ENCODE assay signal across 38 mouse cellular contexts in genomic region chr9:51060601-51061000, GRCm38 (mm10). TPM values are rescaled to one million over a fixed set of nuclear protein-coding genes. Genes with fewer than 3 reads are reported as not detected.
"Had no signal": no experiment of that assay in that cellular context is flagged by ENCODE, and none has a peak within 500 bp of the region (broad histone marks: within the 10 kb centered on the region; RNA-seq: fewer than 3 reads in every experiment).

Btg4 (plus strand) TSS chr9:51060901.

- H3K4me2 ChIP-seq: embryonic facial prominence, embryonic 12.5 days; embryonic facial prominence, embryonic 13.5 days; embryonic facial prominence, embryonic 15.5 days; forebrain, embryonic 12.5 days; forebrain, embryonic 13.5 days; forebrain, embryonic 15.5 days had no signal

- H3K36me3 ChIP-seq: embryonic facial prominence, embryonic 10.5 days; embryonic facial prominence, embryonic 12.5 days; embryonic facial prominence, embryonic 13.5 days; embryonic facial prominence, embryonic 15.5 days; forebrain, embryonic 10.5 days; forebrain, embryonic 12.5 days; forebrain, embryonic 15.5 days had no signal

- H3K27me3 ChIP-seq: embryonic facial prominence, embryonic 12.5 days; embryonic facial prominence, embryonic 13.5 days; embryonic facial prominence, embryonic 15.5 days; forebrain, embryonic 12.5 days; forebrain, embryonic 13.5 days; forebrain, embryonic 15.5 days had no signal

- H3K4me3 ChIP-seq: embryonic facial prominence, embryonic 10.5 days; embryonic facial prominence, embryonic 12.5 days; embryonic facial prominence, embryonic 13.5 days; embryonic facial prominence, embryonic 15.5 days; erythroblast, embryonic 14.5 days; forebrain, embryonic 10.5 days; forebrain, embryonic 12.5 days; forebrain, embryonic 13.5 days; forebrain, embryonic 15.5 days; gastrocnemius, adult 2 months; heart, adult 2 months had no signal

- H3K4me1 ChIP-seq: embryonic facial prominence, embryonic 10.5 days; embryonic facial prominence, embryonic 12.5 days; embryonic facial prominence, embryonic 13.5 days; embryonic facial prominence, embryonic 15.5 days; forebrain, embryonic 10.5 days; forebrain, embryonic 12.5 days; forebrain, embryonic 13.5 days; forebrain, embryonic 15.5 days had no signal

- H3K9me3 ChIP-seq: embryonic facial prominence, embryonic 10.5 days; embryonic facial prominence, embryonic 12.5 days; embryonic facial prominence, embryonic 13.5 days; embryonic facial prominence, embryonic 15.5 days; forebrain, embryonic 10.5 days; forebrain, embryonic 12.5 days; forebrain, embryonic 13.5 days; forebrain, embryonic 15.5 days had no signal

- ATAC-seq: forebrain, embryonic 13.5 days; forebrain, embryonic 14.5 days; forebrain, embryonic 15.5 days; forebrain, embryonic 16.5 days; forebrain, postnatal 0 days had no signal

- H3K27ac ChIP-seq: embryonic facial prominence, embryonic 10.5 days; embryonic facial prominence, embryonic 12.5 days; embryonic facial prominence, embryonic 13.5 days; embryonic facial prominence, embryonic 15.5 days; forebrain, embryonic 10.5 days; forebrain, embryonic 12.5 days; forebrain, embryonic 13.5 days; forebrain, embryonic 15.5 days; gastrocnemius, adult 2 months; heart, adult 2 months had no signal

- H3K9ac ChIP-seq: embryonic facial prominence, embryonic 12.5 days; embryonic facial prominence, embryonic 13.5 days; embryonic facial prominence, embryonic 15.5 days; forebrain, embryonic 12.5 days; forebrain, embryonic 13.5 days; forebrain, embryonic 15.5 days; forebrain, postnatal 0 days had no signal

- DNase-seq: cerebellum, adult 2 months; cerebellum, adult 8-10 months; cerebellum, adult 9-10 months; cerebellum, adult 9-11 months; cerebellum, postnatal 14 days; cerebellum, postnatal 25 days; cerebellum, postnatal 36 days; embryo, embryonic 11 days; forebrain, postnatal 0 days; gastrocnemius, adult 2 months; gastrocnemius, postnatal 10 days; gastrocnemius, postnatal 14 days; gastrocnemius, postnatal 25 days; gastrocnemius, postnatal 36 days; heart, adult 18-20 months; heart, adult 2 months had no signal

RNA-seq across cellular contexts. Expression of gene Btg4, which starts in this region (rescaled TPM):
- total RNA-seq: common myeloid progenitor, adult 5-6 weeks; forebrain, postnatal 0 days; gastrocnemius, adult 18-20 months; gastrocnemius, adult 2 months; gastrocnemius, adult 8-10 months; gastrocnemius, postnatal 10 days; gastrocnemius, postnatal 14 days; gastrocnemius, postnatal 25 days; gastrocnemius, postnatal 36 days; gastrocnemius, postnatal 4 days; granulocyte monocyte progenitor cell, adult 5-6 weeks; heart, adult 18-20 months; heart, adult 2 months; heart, adult 8-10 months had no signal
- polyA plus RNA-seq: cerebellum, adult 2 months; cortical plate, adult 2 months; embryonic facial prominence, embryonic 10.5 days; embryonic facial prominence, embryonic 11.5 days; embryonic facial prominence, embryonic 12.5 days; embryonic facial prominence, embryonic 13.5 days; erythroblast, embryonic 14.5 days; forebrain, embryonic 10.5 days; forebrain, embryonic 11.5 days; forebrain, embryonic 12.5 days; forebrain, embryonic 13.5 days; forebrain, embryonic 14.5 days; forebrain, embryonic 15.5 days; forebrain, embryonic 16.5 days; forebrain, postnatal 0 days; frontal cortex, adult 2 months; gonadal fat pad, adult 2 months; heart, adult 2 months had no signal
